Mouse (Mus musculus) forebrain, postnatal 0 days (tissue): ENCODE measurements at regions not wholly inside any gene's neighbourhood (a gene's known extent, or its start where the extent isn't known, plus 50 kb on each side); places are given as distances from the start of the nearest gene placed in this dataset.

Source experiments
- ATAC-seq: fragments of 200-750 bp; cut with Nextera tagmentation; 2 replicates; pipeline ENCODE4 v1.8.0; 2017; ENCODE audit warnings: mild to moderate bottlenecking, moderate library complexity
- DNase-seq: peaks from one replicate; pipeline ENCODE4 v3.0.0-alpha.2; 2015
- H3K27ac ChIP-seq: fragments of 300-500 bp; sonication (generic); 2 replicates; pipeline ENCODE4 v1.5.1; 2014; ENCODE audit warnings: low read depth, mild to moderate bottlenecking, antibody characterized with exemption, low read length, moderate library complexity, mixed read lengths
- H3K27me3 ChIP-seq: fragments of 300-500 bp; sonication (generic); 2 replicates; pipeline ENCODE4 v1.6.1; 2014; ENCODE audit warnings: mild to moderate bottlenecking, low read length, mixed read lengths; ENCODE audit not compliant: insufficient read depth
- H3K36me3 ChIP-seq: fragments of 300-500 bp; sonication (generic); 2 replicates; pipeline ENCODE4 v1.6.1; 2014; ENCODE audit warnings: mild to moderate bottlenecking, moderate library complexity; ENCODE audit not compliant: insufficient read depth
- H3K4me1 ChIP-seq: fragments of 300-500 bp; sonication (generic); 2 replicates; pipeline ENCODE4 v1.6.1; 2014; ENCODE audit warnings: antibody characterized with exemption; ENCODE audit not compliant: insufficient read depth
- H3K4me2 ChIP-seq: fragments of 300-500 bp; sonication (generic); 2 replicates; pipeline ENCODE4 v1.6.1; 2014; ENCODE audit warnings: low read depth, mild to moderate bottlenecking, moderate library complexity
- H3K4me3 ChIP-seq: fragments of 300-500 bp; sonication (generic); 2 replicates; pipeline ENCODE4 v1.5.1; 2014; ENCODE audit warnings: low read depth, low read length, mixed read lengths
- H3K9ac ChIP-seq: fragments of 300-500 bp; sonication (generic); 2 replicates; pipeline ENCODE4 v1.6.1; 2014; ENCODE audit warnings: mild to moderate bottlenecking
- H3K9me3 ChIP-seq: fragments of 300-500 bp; sonication (generic); 2 replicates; pipeline ENCODE4 v1.6.1; 2016; ENCODE audit warnings: low read length
- CTCF ChIP-seq: sonication (generic); IDR thresholded peaks from 2 replicates; pipeline ENCODE4 v1.5.1; 2016; ENCODE audit warnings: antibody characterized with exemption, control low read depth, low read depth
- WGBS: fragments of 180-500 bp; shearing (Covaris S2); extraction: QIAGEN DNeasy Blood & Tissue Kit; methylation state at CpG from one replicate; pipeline ENCODE4 v1.1.7; 2014; 5-methylcytosine and 5-hydroxymethylcytosine counted together

- no peaks in the 10 kb centered on the region for H3K36me3 ChIP-seq
- H3K4me3 ChIP-seq: no peak overlapping the region
- H3K4me1 ChIP-seq: peaks cover 6% of the 10 kb centered on the region; the same call in 1 of the 2 replicates
- ATAC-seq: no peak
- H3K4me2 ChIP-seq: no peak overlapping the region
- H3K27me3 ChIP-seq: no peaks in the 10 kb centered on the region
- no peak overlapping the region for H3K9ac ChIP-seq
- H3K9me3 ChIP-seq: no peaks in the 10 kb centered on the region
- DNase-seq: no peak
- WGBS: 60% methylated on average over 11 of the region's 11 CpGs
- no peak overlapping the region for H3K27ac ChIP-seq
- no peak for TF ChIP-seq CTCF
These were observed 159.8 kb upstream of the Tshz3 start for GRCm38 (mm10) chr7:36538111-36538510.

GRCm38 (mm10) chr7:36548007-36548406 is 149.9 kb upstream of the Tshz3 start:
- H3K4me1 ChIP-seq: no peaks in the 10 kb centered on the region
- H3K9me3 ChIP-seq: no peaks in the 10 kb centered on the region
- 16% methylated on average over 14 of the region's 14 CpGs for WGBS
- H3K9ac ChIP-seq: no peak overlapping the region
- no peaks in the 10 kb centered on the region for H3K27me3 ChIP-seq
- H3K27ac ChIP-seq: no peak overlapping the region
- no peaks in the 10 kb centered on the region for H3K36me3 ChIP-seq
- ATAC-seq (no peak), DNase-seq (no peak)
- no peak overlapping the region for H3K4me3 ChIP-seq
- no peak overlapping the region for H3K4me2 ChIP-seq
- TF ChIP-seq CTCF: no peak

DNA sequence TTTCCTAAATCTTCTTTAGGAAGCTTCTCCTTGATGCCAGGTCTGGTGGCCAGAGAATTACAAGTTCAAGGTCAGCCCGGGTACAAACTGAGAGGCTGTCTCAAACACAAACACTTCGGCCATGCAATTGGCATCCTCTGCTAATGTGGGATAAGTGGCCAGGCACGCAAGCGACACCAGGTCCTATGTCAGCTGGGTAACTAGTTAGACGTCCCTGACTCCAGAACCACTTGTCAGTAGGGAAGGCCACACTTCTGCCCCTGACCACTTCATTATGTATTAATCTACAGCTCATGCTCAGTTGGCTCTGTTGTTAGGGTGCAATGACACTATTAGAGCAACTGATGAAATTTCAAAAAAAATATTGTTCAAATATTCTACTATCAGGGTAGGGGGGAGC is 149.5 kb upstream of the Tshz3 start:
- no peak for DNase-seq
- ATAC-seq: no peak
- Histone ChIP-seq H3K4me1 (no peaks in the 10 kb centered on the region), H3K9me3 (no peaks in the 10 kb centered on the region), H3K36me3 (no peaks in the 10 kb centered on the region), H3K4me3 (no peak overlapping the region), H3K27ac (no peak overlapping the region), H3K4me2 (no peak overlapping the region), H3K27me3 (no peaks in the 10 kb centered on the region), H3K9ac (no peak overlapping the region)
- no peak for TF ChIP-seq CTCF
- WGBS: 76% methylated on average over 5 of the region's 5 CpGs

- no peaks in the 10 kb centered on the region for H3K4me1 ChIP-seq
- no peak overlapping the region for H3K4me3 ChIP-seq
- no peaks in the 10 kb centered on the region for H3K36me3 ChIP-seq
- no peaks in the 10 kb centered on the region for H3K27me3 ChIP-seq
- H3K27ac ChIP-seq: no peak overlapping the region
- WGBS: 81% methylated on average over 2 of the region's 2 CpGs
- DNase-seq (no peak), ATAC-seq (no peak)
- H3K9ac ChIP-seq: no peak overlapping the region
- H3K9me3 ChIP-seq: no peaks in the 10 kb centered on the region
- TF ChIP-seq CTCF: no peak
- no peak overlapping the region for H3K4me2 ChIP-seq
These were observed 126.9 kb upstream of the Tshz3 start for GRCm38 (mm10) chr7:36571061-36571460.

- H3K4me2 ChIP-seq: no peak overlapping the region
- no peak overlapping the region for H3K4me3 ChIP-seq
- WGBS: 91% methylated on average over 6 of the region's 6 CpGs
- no peaks in the 10 kb centered on the region for H3K36me3 ChIP-seq
- H3K4me1 ChIP-seq: no peaks in the 10 kb centered on the region
- DNase-seq (no peak), ATAC-seq (no peak)
- no peak overlapping the region for H3K9ac ChIP-seq
- no peaks in the 10 kb centered on the region for H3K27me3 ChIP-seq
- H3K27ac ChIP-seq: no peak overlapping the region
- TF ChIP-seq CTCF: no peak
- no peaks in the 10 kb centered on the region for H3K9me3 ChIP-seq
These were observed 115.8 kb upstream of the Tshz3 start for GRCm38 (mm10) chr7:36582074-36582473.

DNA sequence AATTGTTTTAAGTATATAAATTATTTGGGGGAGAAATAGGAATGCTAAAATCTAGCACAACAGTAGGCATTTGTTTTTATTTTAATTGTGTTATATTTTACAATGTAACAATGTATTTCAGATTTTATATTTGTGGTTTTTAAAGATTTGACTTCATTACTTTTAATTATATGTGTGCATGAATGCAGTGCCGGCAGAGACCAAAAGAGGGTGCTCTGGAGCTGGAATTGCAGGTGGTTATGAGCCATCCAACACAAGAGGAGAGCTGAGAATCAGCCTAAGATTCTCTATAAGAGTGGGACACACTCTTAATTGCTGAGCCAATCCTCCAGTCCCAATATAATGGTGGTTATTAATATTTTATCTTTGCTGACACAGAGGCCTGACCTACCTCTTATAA is 112.9 kb upstream of the Tshz3 start:
- H3K27ac ChIP-seq: no peak overlapping the region
- DNase-seq (no peak), ATAC-seq (no peak)
- no peaks in the 10 kb centered on the region for H3K4me1 ChIP-seq
- TF ChIP-seq CTCF: no peak
- WGBS: 73% methylated on average over 1 of the region's 1 CpGs
- no peaks in the 10 kb centered on the region for H3K9me3 ChIP-seq
- no peak overlapping the region for H3K4me2 ChIP-seq
- H3K9ac ChIP-seq: no peak overlapping the region
- H3K27me3 ChIP-seq: no peaks in the 10 kb centered on the region
- no peaks in the 10 kb centered on the region for H3K36me3 ChIP-seq
- no peak overlapping the region for H3K4me3 ChIP-seq

DNA sequence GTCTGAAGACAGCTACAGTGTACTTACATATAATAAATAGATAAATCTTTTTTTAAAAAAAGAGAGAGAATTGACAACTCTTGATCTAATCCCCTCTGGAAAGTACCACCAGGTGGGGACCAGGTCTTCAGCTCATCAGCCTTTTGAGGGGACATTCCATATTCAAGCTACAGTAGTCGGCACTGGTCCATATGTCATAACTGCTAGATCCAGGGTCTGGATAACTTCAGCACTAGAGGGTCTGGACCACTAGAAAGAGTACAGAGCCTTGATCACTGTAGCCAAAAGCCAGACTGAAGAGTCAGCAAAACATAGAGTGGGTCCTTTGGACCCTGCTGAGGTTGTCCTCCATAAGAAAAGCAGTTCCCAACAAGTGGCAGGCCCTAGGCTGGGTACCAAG is 106.4 kb upstream of the Tshz3 start:
- no peaks in the 10 kb centered on the region for H3K9me3 ChIP-seq
- no peaks in the 10 kb centered on the region for H3K27me3 ChIP-seq
- no peak overlapping the region for H3K4me2 ChIP-seq
- H3K36me3 ChIP-seq: no peaks in the 10 kb centered on the region
- no peak for ATAC-seq
- 89% methylated on average over 1 of the region's 1 CpGs for WGBS
- no peak for DNase-seq
- H3K4me1 ChIP-seq: no peaks in the 10 kb centered on the region
- H3K4me3 ChIP-seq: no peak overlapping the region
- no peak overlapping the region for H3K27ac ChIP-seq
- H3K9ac ChIP-seq: no peak overlapping the region
- no peak for TF ChIP-seq CTCF

DNA sequence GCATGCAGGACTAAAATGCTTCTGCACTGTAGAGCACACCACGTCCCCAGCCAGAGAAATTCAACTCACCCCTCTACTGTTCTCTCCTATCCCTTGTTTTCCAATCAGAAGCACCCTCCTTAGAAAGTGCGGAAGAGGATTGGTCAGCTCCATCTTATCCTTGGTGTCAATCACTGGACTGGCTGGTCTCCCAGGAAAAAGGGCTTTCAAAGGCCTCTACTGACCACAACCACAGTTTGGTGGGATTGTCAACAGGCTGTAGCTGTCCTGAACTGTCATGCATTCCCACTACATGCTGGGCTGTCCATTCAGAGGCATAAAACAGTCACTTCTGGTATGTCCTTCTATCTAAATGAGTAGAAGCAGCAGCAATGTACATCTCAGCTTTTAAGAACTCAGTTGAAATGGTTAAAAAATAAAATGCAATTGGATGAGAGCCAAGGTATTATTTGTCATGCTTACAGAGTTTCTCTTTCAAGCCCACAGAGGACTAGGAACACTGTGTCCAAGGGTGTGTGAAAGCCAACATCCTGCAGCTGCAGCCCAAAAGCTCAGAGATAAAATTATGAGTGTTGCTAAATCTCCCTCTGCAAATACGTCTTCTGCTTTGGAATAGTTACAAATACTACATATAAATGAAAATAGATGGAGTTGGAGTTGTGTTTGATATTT is 101.2 kb upstream of the Tshz3 start:
- no peak overlapping the region for H3K9ac ChIP-seq
- 84% methylated on average over 3 of the region's 3 CpGs for WGBS
- H3K27me3 ChIP-seq: no peaks in the 10 kb centered on the region

More for the DNA sequence above, 101.2 kb upstream of the Tshz3 start:
- no peak overlapping the region for H3K4me3 ChIP-seq
- TF ChIP-seq CTCF: no peak
- no peak overlapping the region for H3K27ac ChIP-seq
- no peak for DNase-seq
- no peak overlapping the region for H3K4me2 ChIP-seq
- H3K4me1 ChIP-seq: no peaks in the 10 kb centered on the region
- H3K36me3 ChIP-seq: no peaks in the 10 kb centered on the region
- H3K9me3 ChIP-seq: no peaks in the 10 kb centered on the region
- ATAC-seq: no peak
